Mouse (Mus musculus) E14TG2a.4 (cell line): ENCODE measurements around the gene Cyp1a2.
A peak's percentile ranks its signal among the peaks of the same experiment; 100 is the strongest.

Source experiments
- H3K27me3 ChIP-seq: 2 replicates; pipeline ENCODE4 v1.6.1; 2014; ENCODE audit warnings: low read length, control low read depth; ENCODE audit not compliant: insufficient read depth
- H3K36me3 ChIP-seq: 2 replicates; pipeline ENCODE4 v1.6.1; 2014; ENCODE audit warnings: low read length, control low read depth; ENCODE audit not compliant: insufficient read depth
- H3K4me1 ChIP-seq: replicated peaks from 2 replicates; pipeline ENCODE4 v1.6.1; 2014; ENCODE audit warnings: low read depth, low read length, control low read depth
- H3K4me3 ChIP-seq: replicated peaks from 2 replicates; pipeline ENCODE4 v1.5.1; 2014; ENCODE audit warnings: mild to moderate bottlenecking, low read length
- H3K9me3 ChIP-seq: 2 replicates; pipeline ENCODE4 v1.6.1; 2014; ENCODE audit warnings: low read length, control low read depth
- CTCF ChIP-seq: conservative IDR thresholded peaks from 2 replicates; pipeline ENCODE4 v1.5.1; 2014; ENCODE audit warnings: low read length
- NANOG ChIP-seq: IDR thresholded peaks from 2 replicates; pipeline ENCODE4 v1.6.1; 2014; ENCODE audit warnings: borderline replicate concordance, low read length, mixed read lengths
- POU5F1 ChIP-seq: IDR thresholded peaks from 2 replicates; pipeline ENCODE4 v1.6.1; 2014; ENCODE audit warnings: low read length, borderline replicate concordance

Gene Cyp1a2

GRCm38 (mm10) chr9:57644944-57645893, 38.3 kb downstream of the Cyp1a2 start:
- no peaks in the 10 kb centered on the region for H3K9me3 ChIP-seq
- peak overlapping the region; percentile 95 for H3K4me3 ChIP-seq
- H3K36me3 ChIP-seq, result peaks cover 10% of the 10 kb centered on the region; the same call in 1 of the 2 replicates
- H3K27me3 ChIP-seq, result peaks cover 28% of the 10 kb centered on the region
- H3K4me1 ChIP-seq, result peaks cover 64% of the 10 kb centered on the region
- TF ChIP-seq CTCF (peak; percentile 47), POU5F1 (no peak)

- Histone ChIP-seq H3K4me3 (peak overlapping the region; percentile 95), H3K36me3 (peaks cover 10% of the 10 kb centered on the region; the same call in 1 of the 2 replicates), H3K9me3 (no peaks in the 10 kb centered on the region), H3K27me3 (peaks cover 28% of the 10 kb centered on the region), H3K4me1 (peaks cover 69% of the 10 kb centered on the region)
- TF ChIP-seq NANOG (no peak), POU5F1 (no peak), CTCF (no peak)
These were observed 39.0 kb downstream of the Cyp1a2 start for GRCm38 (mm10) chr9:57644442-57644943.

- peaks cover 10% of the 10 kb centered on the region; the same call in 1 of the 2 replicates for H3K36me3 ChIP-seq
- peaks cover 73% of the 10 kb centered on the region for H3K4me1 ChIP-seq
- H3K9me3 ChIP-seq, result no peaks in the 10 kb centered on the region
- peaks cover 28% of the 10 kb centered on the region for H3K27me3 ChIP-seq
- H3K4me3 ChIP-seq, result peak overlapping the region; percentile 23; the same call in 1 of the 2 replicates
- TF ChIP-seq NANOG, result no peak
- no peak for TF ChIP-seq POU5F1
- TF ChIP-seq CTCF, result no peak
These were observed 39.7 kb downstream of the Cyp1a2 start for GRCm38 (mm10) chr9:57643856-57644180.

- peaks cover 10% of the 10 kb centered on the region; the same call in 1 of the 2 replicates for H3K36me3 ChIP-seq
- peaks cover 78% of the 10 kb centered on the region for H3K4me1 ChIP-seq
- no peaks in the 10 kb centered on the region for H3K9me3 ChIP-seq
- peaks cover 24% of the 10 kb centered on the region for H3K27me3 ChIP-seq
- no peak for TF ChIP-seq NANOG
- TF ChIP-seq CTCF, result no peak
- TF ChIP-seq POU5F1, result no peak
- peak overlapping the region; percentile 23; the same call in 1 of the 2 replicates for H3K4me3 ChIP-seq
These were observed 40.2 kb downstream of the Cyp1a2 start for GRCm38 (mm10) chr9:57643169-57643855.

GRCm38 (mm10) chr9:57641775-57642550, 41.5 kb downstream of the Cyp1a2 start:
- no peak for TF ChIP-seq POU5F1
- no peak for TF ChIP-seq NANOG
- TF ChIP-seq CTCF, result no peak
- Histone ChIP-seq H3K36me3 (peaks cover 10% of the 10 kb centered on the region; the same call in 1 of the 2 replicates), H3K4me1 (peaks cover 79% of the 10 kb centered on the region), H3K27me3 (peaks cover 12% of the 10 kb centered on the region), H3K9me3 (no peaks in the 10 kb centered on the region), H3K4me3 (no peak overlapping the region)

GRCm38 (mm10) chr9:57641022-57641421, 42.5 kb downstream of the Cyp1a2 start:
- H3K36me3 ChIP-seq, result peaks cover 10% of the 10 kb centered on the region; the same call in 1 of the 2 replicates
- H3K27me3 ChIP-seq, result peaks cover 4% of the 10 kb centered on the region; the same call in 1 of the 2 replicates
- peak overlapping the region; percentile 57 for H3K4me3 ChIP-seq
- TF ChIP-seq CTCF (no peak), NANOG (no peak), POU5F1 (no peak)
- H3K9me3 ChIP-seq, result no peaks in the 10 kb centered on the region
- H3K4me1 ChIP-seq, result peaks cover 73% of the 10 kb centered on the region

- TF ChIP-seq POU5F1 (no peak), NANOG (no peak), CTCF (no peak)
- H3K9me3 ChIP-seq, result no peaks in the 10 kb centered on the region
These were observed 43.1 kb downstream of the Cyp1a2 start for GRCm38 (mm10) chr9:57640384-57640783.

More at GRCm38 (mm10) chr9:57640384-57640783, 43.1 kb downstream of the Cyp1a2 start:
- H3K4me3 ChIP-seq, result peak overlapping the region; percentile 57
- H3K36me3 ChIP-seq, result peaks cover 10% of the 10 kb centered on the region; the same call in 1 of the 2 replicates
- H3K27me3 ChIP-seq, result 0 out of 2 replicates have a peak, but pooled peaks cover 4% of the 10 kb centered on the region
- H3K4me1 ChIP-seq, result peaks cover 69% of the 10 kb centered on the region
